Mouse (Mus musculus): Measurements from ENCODE around the gene Ankrd34a. TPM values are rescaled to one million over a fixed set of nuclear protein-coding genes. Genes with fewer than 3 reads are reported as not detected.

Ankrd34a gene
- polyA plus RNA-seq, 1 experiment from 2014 or later: 0.12 TPM

Other genes starting within 250 kb of the Ankrd34a start
- not detected in 2 replicates for gene BC107364, start 144.3 kb upstream of the Ankrd34a start, polyA plus RNA-seq (2015; fragmentation: Nextera tagmentation; extraction: Ambion mirVana)
- gene Hfe2, start 71.5 kb upstream of the Ankrd34a start, polyA plus RNA-seq (2015; fragmentation: Nextera tagmentation; extraction: Ambion mirVana): 7.1 and 8.5 TPM in 2 replicates
- 42.8 and 46.8 TPM in 2 replicates for gene Txnip, start 38.7 kb upstream of the Ankrd34a start, polyA plus RNA-seq (2015; fragmentation: Nextera tagmentation; extraction: Ambion mirVana)
- gene Gm16253, start 19.7 kb upstream of the Ankrd34a start, polyA plus RNA-seq (2015; fragmentation: Nextera tagmentation; extraction: Ambion mirVana): 0.17 and 0.23 TPM in 2 replicates
- gene Polr3gl, start 2.5 kb upstream of the Ankrd34a start, polyA plus RNA-seq (2015; fragmentation: Nextera tagmentation; extraction: Ambion mirVana): 10.9 and 11.7 TPM in 2 replicates
- 0.47 and 0.64 TPM in 2 replicates for gene Lix1l, start 4.5 kb downstream of the Ankrd34a start, polyA plus RNA-seq (2015; fragmentation: Nextera tagmentation; extraction: Ambion mirVana)
- gene Rbm8a, start 33.3 kb downstream of the Ankrd34a start, polyA plus RNA-seq (2015; fragmentation: Nextera tagmentation; extraction: Ambion mirVana): 50.9 and 51.1 TPM in 2 replicates
- 17.3 TPM in 2 replicates for gene Pex11b, start 38.7 kb downstream of the Ankrd34a start, polyA plus RNA-seq (2015; fragmentation: Nextera tagmentation; extraction: Ambion mirVana)
- not detected in 2 replicates for gene Gm42957, start 38.8 kb downstream of the Ankrd34a start, polyA plus RNA-seq (2015; fragmentation: Nextera tagmentation; extraction: Ambion mirVana)
- 0.10 and 0.20 TPM in 2 replicates for gene Itga10, start 48.9 kb downstream of the Ankrd34a start, polyA plus RNA-seq (2015; fragmentation: Nextera tagmentation; extraction: Ambion mirVana)
- gene Ankrd35, start 73.5 kb downstream of the Ankrd34a start, polyA plus RNA-seq (2015; fragmentation: Nextera tagmentation; extraction: Ambion mirVana): 0.33 and 0.53 TPM in 2 replicates
- 5.8 and 6.1 TPM in 2 replicates for gene Pias3, start 99.7 kb downstream of the Ankrd34a start, polyA plus RNA-seq (2015; fragmentation: Nextera tagmentation; extraction: Ambion mirVana)
- 1.0 and 1.3 TPM in 2 replicates for gene Nudt17, start 111.9 kb downstream of the Ankrd34a start, polyA plus RNA-seq (2015; fragmentation: Nextera tagmentation; extraction: Ambion mirVana)
- 19.8 and 21.3 TPM in 2 replicates for gene Polr3c, start 131.0 kb downstream of the Ankrd34a start, polyA plus RNA-seq (2015; fragmentation: Nextera tagmentation; extraction: Ambion mirVana)
- 26.4 and 27.8 TPM in 2 replicates for gene Rnf115, start 131.0 kb downstream of the Ankrd34a start, polyA plus RNA-seq (2015; fragmentation: Nextera tagmentation; extraction: Ambion mirVana)
- gene Pdzk1, start 232.6 kb downstream of the Ankrd34a start, polyA plus RNA-seq (2015; fragmentation: Nextera tagmentation; extraction: Ambion mirVana): 21.6 and 27.2 TPM in 2 replicates
- gene Cd160, start 232.7 kb downstream of the Ankrd34a start, polyA plus RNA-seq (2015; fragmentation: Nextera tagmentation; extraction: Ambion mirVana): 0.30 and 0.31 TPM in 2 replicates

Data from liver, embryonic 15.5 days (tissue).